Mouse (Mus musculus) midbrain, embryonic 13.5 days (tissue): Measurements from ENCODE around the gene Pex26. TPM values are rescaled to one million over a fixed set of nuclear protein-coding genes. Genes with fewer than 3 reads are reported as not detected.

ENCODE experiments used
- polyA plus RNA-seq: library from polyadenylated mRNA; unstranded; fragments of >200 nt; fragmentation: Nextera tagmentation; extraction: Ambion mirVana; gene quantifications from 2 replicates; pipeline ENCODE4 v1.2.1, GENCODE M21; 2015

Pex26 gene
- polyA plus RNA-seq, 1 experiment from 2014 or later: 14.5 TPM

Other genes with a start within 250 kb of the Pex26 start
- gene Mical3, start 52.7 kb upstream of the Pex26 start, polyA plus RNA-seq: 29.7 and 35.7 TPM in 2 replicates
- 0.15 and 0.19 TPM in 2 replicates for gene Tuba8, start 27.0 kb downstream of the Pex26 start, polyA plus RNA-seq
- 0.89 and 0.98 TPM in 2 replicates for gene Usp18, start 62.2 kb downstream of the Pex26 start, polyA plus RNA-seq
- gene Slc6a13, start 116.6 kb downstream of the Pex26 start, polyA plus RNA-seq: 19.7 and 23.8 TPM in 2 replicates
- gene Slc6a12, start 159.4 kb downstream of the Pex26 start, polyA plus RNA-seq: 0.52 and 1.3 TPM in 2 replicates